Mouse (Mus musculus) spleen, postnatal 4 days (tissue): ENCODE measurements around the gene Zbtb40.

Experiments used
- DNase-seq, 2 experiments: peaks; one replicate each; pipeline ENCODE4 v3.0.0; 2022; ENCODE audit warnings: low spot score in 2 of 2

The Zbtb40 gene

DNA sequence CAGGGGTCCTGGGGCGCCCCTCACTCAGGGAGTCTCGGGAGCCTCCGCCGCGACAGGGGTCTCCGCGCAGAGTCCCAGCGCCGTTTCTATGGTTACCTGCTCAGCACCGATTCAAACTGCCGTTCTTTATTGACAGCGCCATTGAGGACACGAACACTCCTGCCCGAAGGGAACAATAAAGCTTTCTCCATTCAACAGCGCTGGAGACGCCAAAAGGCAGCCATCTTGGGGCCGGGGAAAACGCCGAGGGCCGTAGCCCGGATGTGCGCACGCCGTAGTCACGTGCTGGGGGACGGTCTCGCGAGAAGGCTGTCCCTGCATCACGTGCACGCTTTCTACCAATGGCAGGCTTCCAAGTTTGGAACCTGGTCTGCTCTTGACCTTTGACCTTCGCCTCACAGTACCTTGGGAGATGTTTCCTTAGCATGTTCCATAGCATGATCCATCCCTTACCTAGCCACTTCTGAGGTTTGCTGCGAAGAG lies at the start of gene Zbtb40:
TSS of gene Zbtb40 (minus strand) at position 252 of the 483 bp plus-strand sequence.
- peak; percentile 87 to 92 for DNase-seq

DNA sequence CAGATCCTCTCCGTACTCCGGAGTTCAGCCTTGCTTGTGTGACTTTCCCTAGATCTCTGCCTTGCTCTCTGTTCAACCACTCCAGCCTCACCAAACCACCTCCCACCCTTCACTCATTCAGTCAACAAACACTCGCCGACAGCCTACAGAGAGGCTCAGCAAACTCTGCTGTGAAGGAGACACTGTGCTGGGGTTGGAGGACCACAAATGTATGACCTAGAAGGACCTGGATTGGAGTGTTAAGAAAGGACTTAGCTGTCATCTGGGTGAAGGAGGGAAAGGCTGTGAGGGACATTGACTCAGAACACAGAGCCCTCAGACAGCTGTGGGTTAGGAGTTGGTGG lies 49.4 kb upstream of the Zbtb40 start:
- DNase-seq: no peak

DNA sequence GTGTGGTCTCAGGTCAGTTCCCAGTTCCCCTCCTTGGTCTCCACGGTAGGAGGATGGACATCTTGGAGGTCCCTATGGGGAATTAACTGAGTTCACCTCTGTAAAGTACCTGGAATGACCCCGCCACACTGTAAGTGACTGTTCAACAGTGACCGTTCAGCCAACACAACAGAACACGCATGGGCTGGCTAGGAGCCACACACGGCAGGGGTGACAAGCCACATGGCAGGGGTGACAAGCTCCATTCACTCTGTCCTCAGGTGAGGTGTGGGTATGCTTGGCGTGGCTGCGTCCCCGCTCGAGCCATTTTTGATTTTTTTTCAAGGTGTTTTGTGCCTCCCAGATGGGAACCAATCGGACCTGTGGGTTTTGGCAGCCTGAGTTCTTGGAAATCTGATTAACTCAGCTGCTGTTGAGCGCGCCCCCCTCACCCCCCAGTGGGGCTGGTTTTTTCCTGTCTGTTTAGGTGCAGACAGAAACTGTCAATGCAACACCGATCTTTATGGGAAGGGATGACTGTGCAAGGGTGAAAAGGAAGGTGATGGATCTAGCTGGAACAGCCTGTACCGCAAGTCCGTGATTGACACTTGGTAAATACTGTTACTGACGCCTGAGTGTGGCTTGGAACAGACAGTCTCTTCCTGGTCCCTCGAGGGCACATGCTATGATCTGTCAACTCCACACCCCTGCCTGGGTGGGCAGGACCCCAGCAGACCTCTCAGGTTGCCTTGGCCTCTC lies 48.8 kb upstream of the Zbtb40 start:
- DNase-seq: no peak

DNA sequence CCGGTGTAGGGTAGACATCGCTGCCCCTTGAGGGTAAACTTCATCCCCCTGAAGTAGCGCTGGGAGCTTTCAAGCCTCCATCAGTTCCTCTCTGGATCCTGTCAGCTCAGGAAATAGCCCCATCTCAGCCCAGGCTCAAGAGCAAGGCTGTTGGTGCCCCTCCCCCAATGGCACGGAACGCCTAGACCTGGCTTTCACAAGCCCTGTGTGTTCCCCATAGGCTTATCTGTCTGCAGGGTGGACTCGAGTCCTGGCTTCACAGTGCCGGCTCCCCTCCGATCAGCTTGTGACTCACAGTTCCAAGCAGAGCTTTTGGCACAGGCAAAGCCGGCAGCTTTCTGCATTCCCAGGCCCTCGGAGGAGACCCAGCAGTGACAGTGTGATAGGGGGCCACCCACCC lies 47.8 kb upstream of the Zbtb40 start:
- DNase-seq: no peak

DNA sequence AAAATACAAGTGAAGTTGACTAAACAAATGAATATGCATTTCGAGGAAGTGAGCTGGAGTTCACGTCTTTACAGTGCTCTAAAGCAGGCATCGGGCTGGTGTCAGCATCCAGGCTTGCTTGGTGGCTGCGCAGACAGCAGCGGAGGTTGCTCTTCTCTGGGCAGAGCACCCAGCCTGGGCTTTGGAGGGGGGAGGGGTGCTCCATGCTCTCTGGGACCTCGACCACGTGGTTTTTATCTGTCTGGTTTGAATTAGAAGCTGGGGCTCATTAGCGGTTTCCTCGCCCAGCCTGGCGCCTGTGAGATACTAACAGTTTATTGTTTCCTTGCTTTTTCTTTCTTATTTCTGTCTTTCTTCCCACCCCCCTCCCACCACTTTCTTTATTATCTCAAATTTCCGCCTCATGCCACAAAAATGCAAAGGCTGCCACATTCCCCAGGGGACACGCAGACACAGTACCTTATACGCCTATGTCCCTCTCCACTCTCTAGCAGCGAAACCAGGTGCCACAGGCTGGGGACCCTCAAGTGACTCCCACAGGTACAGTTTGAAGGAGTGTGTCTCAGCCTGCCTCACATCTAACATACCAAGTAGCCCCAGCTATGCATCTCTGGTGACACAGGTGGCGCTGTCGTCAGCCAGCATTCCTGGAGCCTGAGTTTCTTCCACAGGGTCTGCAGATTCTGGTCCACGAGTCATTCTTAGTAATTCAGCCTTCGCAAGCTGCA lies 36.6 kb upstream of the Zbtb40 start:
- DNase-seq: no peak

DNA sequence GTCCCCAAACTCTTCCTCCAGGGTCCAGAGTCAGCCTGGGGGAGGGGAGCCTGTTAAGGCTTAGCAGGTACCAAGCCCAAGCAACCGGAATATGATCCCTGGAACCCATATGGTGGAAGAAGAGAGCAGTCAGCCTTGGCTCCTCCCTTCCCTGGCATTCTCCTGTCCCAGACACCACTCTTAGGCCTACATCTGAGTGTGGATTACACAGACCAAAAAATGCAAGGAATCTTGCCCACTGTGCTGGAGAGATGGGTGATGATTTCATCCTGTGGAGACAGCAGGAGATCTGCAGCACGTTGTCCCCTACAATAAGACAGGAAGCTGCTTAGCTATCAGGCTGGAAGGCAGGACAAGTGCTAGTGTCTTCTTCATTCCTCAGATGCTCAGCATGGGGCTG lies 34.3 kb upstream of the Zbtb40 start:
- no peak for DNase-seq

DNA sequence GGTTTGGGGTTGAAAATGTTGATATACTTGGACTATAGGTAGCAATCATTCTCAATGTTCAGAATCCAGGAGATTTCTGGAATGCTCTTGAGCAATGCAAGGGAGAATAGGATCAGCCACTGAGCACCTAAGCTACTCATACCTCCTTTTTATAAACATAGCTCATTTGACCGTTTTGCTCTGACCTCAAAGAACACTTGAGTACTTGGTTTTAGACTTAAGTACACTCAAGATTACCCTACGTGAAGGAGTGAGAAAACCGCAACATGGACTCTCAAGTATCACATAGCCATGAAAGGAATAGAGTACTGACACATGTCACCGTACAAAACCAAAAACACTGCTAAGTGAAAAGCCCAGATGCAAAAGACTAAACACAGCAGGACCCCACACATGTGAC lies 32.8 kb upstream of the Zbtb40 start:
- no peak for DNase-seq

DNA sequence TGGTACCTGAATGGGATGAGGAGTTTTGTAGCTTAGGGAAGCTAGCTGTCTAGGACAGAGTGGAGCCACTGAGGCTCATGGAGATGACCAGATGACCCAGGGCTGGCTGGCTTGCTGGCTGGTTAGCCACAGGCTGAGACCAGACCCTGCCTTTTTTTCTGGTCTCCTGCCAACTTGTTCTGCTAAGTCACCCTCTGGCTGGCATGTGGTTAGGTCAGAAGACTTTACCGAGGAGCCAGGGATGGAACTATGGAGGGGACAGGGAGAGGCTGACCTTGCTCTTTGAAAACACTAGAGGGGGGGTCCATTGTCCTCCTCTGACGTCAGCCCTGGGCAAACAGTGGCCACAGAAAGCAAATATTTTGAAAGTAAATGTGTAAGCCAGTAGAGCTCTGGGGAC lies 28.6 kb upstream of the Zbtb40 start:
- no peak for DNase-seq

DNA sequence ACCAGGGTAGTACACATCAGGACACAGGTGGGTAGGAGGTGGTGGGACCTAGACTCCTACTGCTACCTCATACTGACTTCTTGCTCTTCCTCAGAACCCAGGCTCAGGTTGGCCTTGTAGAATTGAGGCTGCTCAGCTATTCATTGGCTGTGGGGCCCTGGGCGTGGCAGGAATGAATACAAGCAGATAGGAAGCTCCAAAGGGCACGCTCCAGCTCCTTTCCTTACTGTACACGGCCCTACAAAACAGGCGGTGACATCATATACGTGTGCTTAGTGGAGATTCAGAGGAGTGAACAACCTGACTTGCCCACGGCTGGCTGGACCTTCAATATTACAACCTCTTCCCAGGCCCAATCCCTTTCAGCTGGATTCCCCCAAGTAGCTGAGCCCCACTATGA lies 22.6 kb upstream of the Zbtb40 start:
- DNase-seq: no peak

DNA sequence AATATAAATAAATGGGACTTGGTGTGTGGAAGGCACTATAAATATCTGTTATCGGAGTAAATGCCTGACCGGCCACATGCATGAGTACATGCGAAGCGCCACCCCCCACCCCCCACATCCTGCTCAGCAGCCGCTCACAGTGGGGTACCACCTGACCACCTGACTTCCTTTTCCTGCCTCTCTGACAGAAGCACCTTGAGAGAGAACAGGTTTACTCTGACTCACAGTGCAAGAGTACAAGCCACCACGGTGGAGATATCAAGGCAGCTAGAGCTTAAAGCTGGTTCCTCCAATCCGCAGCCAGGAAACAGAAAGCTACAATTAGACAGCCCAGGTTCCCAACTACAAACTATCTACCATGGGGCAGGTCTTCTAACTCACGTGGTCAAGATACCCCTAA lies 19.9 kb upstream of the Zbtb40 start:
- DNase-seq: no peak

DNA sequence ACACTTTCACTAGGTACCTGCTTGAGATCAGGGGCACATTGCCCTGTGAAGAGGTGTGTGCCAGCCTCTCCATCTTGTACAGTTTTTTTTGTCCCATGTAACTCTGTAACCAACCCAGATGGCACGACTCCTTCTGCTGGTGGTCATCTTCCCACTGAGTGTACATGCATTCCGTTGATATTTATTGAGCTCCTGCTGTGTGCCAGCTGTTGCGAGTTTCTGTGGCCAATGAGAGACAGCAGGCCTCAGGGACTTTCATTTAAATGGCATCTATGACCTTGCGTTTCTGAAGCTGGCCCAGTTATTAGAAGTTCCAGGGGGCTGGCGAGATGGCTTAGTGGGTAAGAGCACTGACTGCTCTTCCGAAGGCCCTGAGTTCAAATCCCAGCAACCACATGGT lies 17.2 kb upstream of the Zbtb40 start:
- DNase-seq: no peak

DNA sequence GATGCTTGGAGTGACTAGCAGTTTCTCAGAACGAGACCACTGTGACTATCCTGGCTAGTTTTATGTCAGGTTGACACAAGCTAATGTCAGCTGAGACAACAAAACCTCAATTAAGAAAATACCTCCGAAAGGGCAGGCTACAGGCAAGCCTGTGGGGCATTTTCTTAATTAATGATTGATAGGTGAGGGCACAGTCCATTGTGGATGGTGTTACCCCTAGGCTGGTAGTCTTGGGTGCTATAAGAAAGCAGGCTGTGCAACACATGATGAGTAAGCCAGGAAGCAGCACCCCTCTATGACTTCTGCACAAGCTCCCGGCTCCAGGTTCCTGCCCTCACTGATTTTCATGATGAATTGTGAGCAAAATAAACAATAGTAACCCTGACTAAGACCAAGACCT lies 6.3 kb upstream of the Zbtb40 start:
- DNase-seq: no peak

DNA sequence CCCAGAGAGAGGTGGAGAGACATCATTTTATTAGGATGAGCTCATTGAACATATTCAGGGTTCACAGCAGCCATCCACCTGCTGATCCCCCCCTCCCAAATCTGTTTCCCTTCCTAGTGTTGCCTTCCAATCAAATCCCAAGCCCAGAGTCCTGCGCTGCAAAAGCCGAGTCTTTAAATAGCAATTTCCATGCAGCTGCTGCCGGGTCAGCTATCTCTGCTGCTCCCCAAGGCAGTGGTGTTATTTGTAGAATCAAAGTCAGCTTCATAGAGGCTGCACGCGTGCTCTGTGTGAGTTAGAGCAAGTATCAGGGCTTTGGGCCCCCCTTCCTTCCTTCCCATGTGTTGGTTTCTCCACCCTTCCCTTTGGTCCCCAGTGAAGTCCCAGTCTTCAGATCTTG lies 5.2 kb upstream of the Zbtb40 start:
- no peak for DNase-seq

DNA sequence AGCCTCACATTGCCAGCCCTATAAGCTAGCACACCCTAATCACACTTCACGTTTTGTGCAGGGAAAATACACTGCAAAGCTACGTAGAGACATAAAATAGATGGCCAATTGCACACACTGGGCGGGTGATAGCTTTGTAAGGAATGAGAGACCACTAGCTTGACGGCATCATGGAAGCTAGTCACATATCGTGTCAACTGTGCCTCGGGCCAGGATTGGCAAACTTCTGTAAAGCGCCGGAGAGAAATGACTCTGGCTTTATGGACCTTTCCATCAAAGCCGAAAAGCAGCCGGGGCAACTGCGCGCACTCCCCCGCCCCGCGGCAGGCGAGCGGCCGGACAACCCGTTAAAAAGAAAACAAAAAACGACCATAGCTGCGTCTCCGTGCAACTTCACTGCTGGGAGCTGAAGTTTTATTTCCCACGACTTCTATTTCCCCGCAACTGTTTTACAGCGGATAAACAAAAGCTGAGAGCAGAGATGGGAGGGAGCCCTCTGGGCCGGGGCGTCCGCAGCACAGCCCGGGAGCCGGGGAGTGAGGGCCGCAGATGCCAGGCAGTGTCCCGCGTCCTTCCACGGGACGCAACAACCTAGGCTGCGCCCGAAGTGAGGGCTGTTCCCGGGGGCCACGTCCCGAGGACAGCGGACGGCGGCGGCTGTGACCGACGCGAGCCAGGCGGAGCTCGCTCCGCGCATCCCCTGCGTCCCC lies 606 bp downstream of the Zbtb40 start:
- peak in 1 of 2 experiments; percentile 18 for DNase-seq

DNA sequence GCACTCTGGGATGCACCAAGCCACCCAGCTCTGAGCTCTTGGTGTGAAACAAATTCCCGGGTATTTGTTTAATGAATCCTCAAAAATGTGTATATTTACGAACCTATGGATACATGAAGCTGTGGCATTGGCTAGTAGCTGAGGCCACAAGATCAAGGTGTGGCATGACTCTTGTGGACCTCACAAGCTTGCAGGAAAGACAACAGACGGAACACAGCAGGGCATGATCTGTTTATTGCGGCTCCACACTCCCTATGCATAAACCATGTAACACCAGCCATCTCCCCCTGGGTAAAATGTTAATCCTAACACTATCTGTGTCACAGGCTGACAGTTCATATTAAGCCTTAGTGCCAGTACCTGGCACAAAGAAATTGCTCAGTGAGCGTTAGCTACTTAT lies 2.5 kb downstream of the Zbtb40 start:
- no peak for DNase-seq

DNA sequence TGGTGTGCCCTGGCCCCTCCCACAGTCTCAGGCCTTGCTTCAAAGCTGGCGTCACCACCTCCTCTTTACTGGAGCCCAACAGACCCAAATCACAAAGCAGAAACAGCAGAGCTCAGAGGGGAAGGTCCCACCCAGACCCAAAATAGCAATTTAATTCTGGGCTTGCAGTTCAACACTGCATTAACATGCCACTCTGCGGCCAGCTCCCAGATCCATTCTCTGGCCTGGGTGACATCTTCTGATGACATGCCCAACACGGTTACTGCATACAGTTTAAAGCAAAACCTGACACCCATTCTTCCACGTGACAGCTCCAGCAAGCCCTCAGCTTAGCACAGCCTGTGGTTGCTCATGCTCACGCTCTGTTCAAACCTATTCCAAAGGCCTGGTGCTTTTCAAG lies 4.1 kb downstream of the Zbtb40 start:
- DNase-seq: no peak

DNA sequence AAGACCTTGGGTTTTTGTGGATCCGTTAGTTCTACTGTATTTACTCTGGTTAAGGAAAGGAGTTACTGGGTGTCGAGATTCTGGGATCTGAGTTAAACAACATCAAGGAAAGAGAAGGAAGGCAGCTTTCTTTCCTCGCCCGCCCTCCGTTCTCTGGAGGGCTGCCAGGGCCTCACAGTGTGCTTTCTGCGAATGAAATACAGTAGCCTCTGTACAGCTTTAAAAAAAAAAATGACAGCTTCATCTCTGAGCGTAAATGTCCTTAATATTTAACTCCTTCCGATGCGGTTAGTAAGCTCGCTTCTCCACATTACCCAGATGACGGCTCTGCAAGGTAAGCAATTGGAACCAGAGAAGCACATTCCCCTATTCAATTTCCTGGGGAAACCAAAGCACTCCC lies 4.8 kb downstream of the Zbtb40 start:
- no peak for DNase-seq

DNA sequence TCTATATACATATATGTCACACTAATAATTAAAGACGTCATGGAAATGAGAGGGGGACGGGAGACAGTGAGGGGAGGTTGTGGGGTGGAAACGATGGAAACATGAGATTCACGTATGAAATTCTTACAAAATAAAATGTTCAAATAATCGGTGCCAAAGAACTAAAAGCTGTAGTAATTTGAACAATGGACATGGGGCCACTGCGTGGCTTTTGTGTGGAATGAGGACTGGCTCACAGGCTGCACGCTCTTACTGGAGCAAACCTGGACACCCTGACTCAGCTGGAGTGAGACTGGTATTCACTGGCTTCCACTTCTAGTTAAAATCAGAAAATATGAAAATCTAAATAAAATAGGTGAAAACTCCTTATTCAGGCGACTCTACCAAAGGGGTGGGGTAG lies 6.6 kb downstream of the Zbtb40 start:
- DNase-seq: no peak

DNA sequence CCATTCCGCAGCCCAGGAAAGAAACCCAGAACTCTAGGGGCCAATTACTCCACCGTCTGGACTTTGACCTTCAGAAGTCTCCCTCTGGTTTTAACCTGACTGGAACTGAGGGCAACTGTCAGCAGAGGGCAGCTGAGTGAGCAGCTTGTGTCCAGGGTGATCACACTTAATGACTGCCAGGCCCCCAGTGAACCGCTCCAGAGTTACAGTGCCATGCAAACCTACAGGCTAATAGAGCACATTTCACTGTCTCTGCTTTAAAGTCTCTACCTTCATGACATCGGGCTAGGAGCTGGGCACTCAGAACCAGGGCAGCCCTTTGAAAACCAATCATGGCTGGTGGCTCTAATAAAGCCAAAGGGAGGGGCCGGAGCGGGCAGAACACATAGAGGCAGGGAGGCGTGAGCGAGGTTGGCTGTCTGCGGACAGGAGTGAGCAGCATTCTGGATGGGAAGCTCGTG lies 7.4 kb downstream of the Zbtb40 start:
- no peak for DNase-seq

DNA sequence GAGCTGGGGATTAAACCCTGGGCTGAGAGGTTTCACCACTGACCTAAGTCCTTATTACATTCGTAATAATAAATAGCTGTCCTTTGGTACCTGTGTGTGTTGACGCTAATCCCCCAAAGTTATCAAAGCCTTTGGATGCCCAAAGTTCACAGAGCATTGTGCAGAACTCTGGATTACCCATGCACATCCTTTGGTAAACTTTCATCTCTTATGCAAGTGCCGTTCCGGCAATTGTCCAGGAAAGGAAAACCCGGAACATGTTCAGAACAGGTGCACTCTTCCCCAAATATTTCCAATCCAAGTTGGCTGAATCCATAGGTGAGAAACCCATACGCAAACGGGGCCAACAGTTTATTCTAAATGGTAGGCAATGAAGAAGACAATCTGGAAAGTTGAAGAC lies 9.2 kb downstream of the Zbtb40 start:
- no peak for DNase-seq

DNA sequence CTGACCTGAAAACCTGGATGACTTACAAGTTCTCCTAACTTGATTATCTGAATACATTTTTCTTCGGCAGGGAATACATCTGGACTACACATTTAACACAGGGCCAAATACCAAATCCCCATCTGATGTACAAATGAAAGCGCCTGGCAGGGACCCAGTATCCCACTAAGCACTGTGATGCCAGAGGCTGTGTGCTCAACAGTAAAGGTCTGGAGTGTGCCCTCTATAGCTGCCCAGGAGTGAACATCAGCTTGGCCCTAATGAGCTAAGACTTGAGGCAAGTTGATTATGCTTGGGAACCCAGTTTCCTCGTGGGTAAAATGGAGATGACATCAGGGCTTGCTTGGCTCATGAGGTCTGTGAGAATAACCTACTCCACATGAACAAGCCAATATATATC lies 10.1 kb downstream of the Zbtb40 start:
- DNase-seq: no peak

DNA sequence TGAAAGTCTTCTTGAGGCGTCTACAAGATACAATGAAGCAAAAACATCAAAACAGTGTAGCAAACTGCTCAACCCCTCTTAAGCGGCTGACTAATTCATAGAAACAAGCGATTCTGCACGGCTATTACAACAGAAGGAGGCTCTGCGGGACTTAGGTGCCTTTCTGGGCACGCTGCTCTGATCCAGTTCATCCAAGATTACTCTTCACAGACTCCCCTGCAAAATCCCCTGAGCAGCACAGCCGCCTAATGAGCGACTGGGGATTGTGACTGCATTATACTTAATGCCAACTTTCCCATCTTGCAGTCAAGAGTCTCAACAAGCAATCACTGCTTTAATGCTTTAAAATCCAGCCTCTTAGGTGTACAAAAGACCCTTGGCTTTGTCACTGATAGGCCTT lies 10.5 kb downstream of the Zbtb40 start:
- no peak for DNase-seq
